Mouse (Mus musculus) liver, embryonic 16.5 days (tissue): Measurements from ENCODE around the gene Dnajc11. TPM values are rescaled to one million over a fixed set of nuclear protein-coding genes. Genes with fewer than 3 reads are reported as not detected.
A peak's percentile ranks its signal among the peaks of the same experiment; 100 is the strongest.

Experiments
- ATAC-seq: fragments of 200-750 bp; cut with Nextera tagmentation; 2 replicates; pipeline ENCODE4 v1.8.0; 2017; ENCODE audit warnings: low read depth, mild to moderate bottlenecking, moderate number of reproducible peaks, moderate library complexity
- H3K27ac ChIP-seq: fragments of 300-500 bp; sonication (generic); 2 replicates; pipeline ENCODE4 v1.5.1; 2014; ENCODE audit warnings: mild to moderate bottlenecking, low read length
- H3K27me3 ChIP-seq: fragments of 300-500 bp; sonication (generic); 2 replicates; pipeline ENCODE4 v1.6.1; 2014; ENCODE audit warnings: low read depth, low read length, mixed read lengths; ENCODE audit not compliant: control insufficient read depth, insufficient read depth
- H3K36me3 ChIP-seq: fragments of 300-500 bp; sonication (generic); 2 replicates; pipeline ENCODE4 v1.6.1; 2014; ENCODE audit warnings: mild to moderate bottlenecking; ENCODE audit not compliant: control insufficient read depth, insufficient read depth
- H3K4me1 ChIP-seq: fragments of 300-500 bp; sonication (generic); 2 replicates; pipeline ENCODE4 v1.6.1; 2014; ENCODE audit warnings: low read depth, low read length, mixed read lengths; ENCODE audit not compliant: control insufficient read depth
- H3K4me2 ChIP-seq: fragments of 300-500 bp; sonication (generic); 2 replicates; pipeline ENCODE4 v1.6.1; 2014; ENCODE audit warnings: low read depth, low read length, mixed read lengths
- H3K4me3 ChIP-seq: fragments of 300-500 bp; sonication (generic); 2 replicates; pipeline ENCODE4 v1.5.1; 2014; ENCODE audit warnings: low read depth, mild to moderate bottlenecking, low read length
- H3K9ac ChIP-seq: fragments of 300-500 bp; sonication (generic); 2 replicates; pipeline ENCODE4 v1.6.1; 2014; ENCODE audit warnings: low read depth, low read length
- H3K9me3 ChIP-seq: fragments of 300-500 bp; sonication (generic); replicated peaks from 2 replicates; pipeline ENCODE4 v1.6.1; 2016; ENCODE audit warnings: low read length; ENCODE audit not compliant: control insufficient read depth
- WGBS: fragments of 180-500 bp; shearing (Covaris S2); extraction: QIAGEN DNeasy Blood & Tissue Kit; methylation state at CpG from one replicate; pipeline ENCODE4 v1.1.7; 2014; ENCODE audit not compliant: insufficient replicate concordance; 5-methylcytosine and 5-hydroxymethylcytosine counted together
- polyA plus RNA-seq: library from polyadenylated mRNA; unstranded; fragments of >200 nt; fragmentation: Nextera tagmentation; extraction: Ambion mirVana; gene quantifications from 2 replicates; pipeline ENCODE4 v1.2.1, GENCODE M21; 2015

The Dnajc11 gene
- polyA plus RNA-seq = 40.5 and 44.0 TPM in 2 replicates

GRCm38 (mm10) chr4:151933505-151934214, at the start of gene Dnajc11:
Gene Dnajc11, plus strand, starts transcription at chr4:151933691.
- ATAC-seq = peak; percentile 89
- peaks cover 32% of the 10 kb centered on the region for H3K4me1 ChIP-seq

DNA sequence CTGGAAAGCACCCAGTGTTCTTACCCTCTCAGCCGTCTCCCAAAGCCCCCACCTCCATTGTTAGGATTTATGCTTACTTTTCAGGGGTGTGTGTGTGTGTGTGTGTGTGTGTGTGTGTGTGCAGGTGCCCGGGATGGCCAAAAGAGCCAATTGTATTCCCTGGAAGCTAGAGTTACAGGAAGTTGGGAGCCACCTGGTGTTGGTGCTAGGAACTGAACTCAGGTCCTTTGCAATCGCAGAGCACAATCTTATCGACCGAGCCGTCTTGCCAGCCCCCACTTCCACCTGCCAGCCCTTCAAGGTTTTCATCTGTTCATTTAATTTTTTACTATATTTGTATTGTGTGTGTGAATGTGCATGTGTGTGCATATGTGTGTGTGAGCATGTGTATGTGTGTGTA, 40.2 kb upstream of the Dnajc11 start:
- Histone ChIP-seq H3K9ac (no peak overlapping the region), H3K27me3 (no peaks in the 10 kb centered on the region), H3K4me3 (no peak overlapping the region), H3K9me3 (no peaks in the 10 kb centered on the region), H3K36me3 (no peaks in the 10 kb centered on the region), H3K4me2 (no peak overlapping the region), H3K27ac (no peak overlapping the region), H3K4me1 (no peaks in the 10 kb centered on the region)
- ATAC-seq = no peak
- WGBS = 54% methylated on average over 6 of the region's 6 CpGs

More at GRCm38 (mm10) chr4:151933505-151934214, at the start of gene Dnajc11:
- Histone ChIP-seq H3K9me3 (no peaks in the 10 kb centered on the region), H3K4me3 (peak within 1 kb of the TSS; percentile 97), H3K4me2 (peak within 1 kb of the TSS; percentile 70), H3K27me3 (no peaks in the 10 kb centered on the region), H3K9ac (peak within 1 kb of the TSS; percentile 95), H3K27ac (peak within 1 kb of the TSS; percentile 60), H3K36me3 (0 out of 2 replicates have a peak, but pooled peaks cover 3% of the 10 kb centered on the region)
- WGBS = under 1% methylated on average over 68 of the region's 83 CpGs

GRCm38 (mm10) chr4:151894926-151895325, 38.6 kb upstream of the Dnajc11 start:
- no peaks in the 10 kb centered on the region for H3K9me3 ChIP-seq
- no peak overlapping the region for H3K27ac ChIP-seq
- H3K9ac ChIP-seq = no peak overlapping the region
- no peak overlapping the region for H3K4me2 ChIP-seq
- WGBS = 79% methylated on average over 12 of the region's 12 CpGs
- no peaks in the 10 kb centered on the region for H3K27me3 ChIP-seq
- no peak for ATAC-seq
- H3K4me1 ChIP-seq = no peaks in the 10 kb centered on the region
- no peak overlapping the region for H3K4me3 ChIP-seq
- H3K36me3 ChIP-seq = no peaks in the 10 kb centered on the region

DNA sequence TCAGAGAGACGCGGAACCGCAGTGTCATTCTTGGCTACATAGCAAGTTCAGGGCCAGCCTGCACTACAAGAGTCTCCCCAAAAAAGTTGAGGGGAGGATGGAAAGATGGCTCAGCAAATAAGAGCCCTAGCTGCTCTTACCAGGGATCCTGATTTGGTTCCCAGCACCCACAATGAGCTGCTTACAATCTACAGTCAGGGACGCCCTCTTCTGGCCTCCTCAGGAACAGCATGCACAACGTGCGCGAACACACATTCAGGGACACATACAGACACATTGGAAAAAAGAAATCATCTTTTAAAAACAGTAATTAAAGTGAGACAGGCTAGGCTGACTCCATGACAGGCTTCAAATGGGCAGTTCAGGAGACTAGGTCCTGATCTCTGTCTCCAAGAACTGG, 37.9 kb upstream of the Dnajc11 start:
- Histone ChIP-seq H3K4me1 (no peaks in the 10 kb centered on the region), H3K4me2 (no peak overlapping the region), H3K9ac (no peak overlapping the region), H3K9me3 (no peaks in the 10 kb centered on the region), H3K36me3 (no peaks in the 10 kb centered on the region), H3K27ac (no peak overlapping the region), H3K27me3 (no peaks in the 10 kb centered on the region), H3K4me3 (no peak overlapping the region)
- no peak for ATAC-seq
- 74% methylated on average over 7 of the region's 7 CpGs for WGBS

DNA sequence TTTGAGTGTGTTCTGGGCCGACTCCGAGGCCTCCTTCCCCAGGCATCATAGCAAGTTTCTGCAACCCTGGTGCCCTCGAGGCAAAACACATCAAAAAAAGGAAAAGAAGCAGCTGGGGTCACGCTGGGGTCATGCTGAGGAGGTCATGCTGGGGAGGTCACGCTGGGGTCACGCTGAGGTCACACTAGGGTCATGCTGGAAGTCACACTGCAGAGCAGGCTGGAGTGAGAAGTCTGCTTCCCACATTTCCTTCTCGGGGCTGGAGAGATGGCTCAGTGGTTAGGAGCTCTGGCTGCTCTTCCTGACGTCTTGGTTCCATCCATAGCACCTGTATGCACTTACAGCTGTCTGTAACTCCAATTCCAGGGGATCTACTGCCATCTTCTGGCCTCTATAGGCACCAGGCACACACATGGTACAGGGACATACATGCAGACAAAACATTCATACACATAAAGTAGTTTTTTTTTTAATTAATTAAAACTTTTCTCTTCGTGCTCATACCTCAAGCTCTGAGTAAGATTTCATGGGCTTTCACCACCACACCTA, 36.3 kb upstream of the Dnajc11 start:
- 53% methylated on average over 9 of the region's 9 CpGs for WGBS
- Histone ChIP-seq H3K27me3 (no peaks in the 10 kb centered on the region), H3K4me1 (no peaks in the 10 kb centered on the region), H3K9ac (no peak overlapping the region), H3K4me2 (no peak overlapping the region), H3K9me3 (no peaks in the 10 kb centered on the region), H3K36me3 (no peaks in the 10 kb centered on the region), H3K4me3 (no peak overlapping the region), H3K27ac (no peak overlapping the region)
- ATAC-seq = no peak

GRCm38 (mm10) chr4:151898600-151899245, 34.8 kb upstream of the Dnajc11 start:
- H3K36me3 ChIP-seq = no peaks in the 10 kb centered on the region
- no peak overlapping the region for H3K9ac ChIP-seq
- H3K9me3 ChIP-seq = no peaks in the 10 kb centered on the region
- no peak overlapping the region for H3K4me2 ChIP-seq
- H3K27ac ChIP-seq = no peak overlapping the region
- no peak overlapping the region for H3K4me3 ChIP-seq
- no peaks in the 10 kb centered on the region for H3K27me3 ChIP-seq
- peaks cover 4% of the 10 kb centered on the region; the same call in 1 of the 2 replicates for H3K4me1 ChIP-seq
- 71% methylated on average over 13 of the region's 13 CpGs for WGBS
- ATAC-seq = no peak

DNA sequence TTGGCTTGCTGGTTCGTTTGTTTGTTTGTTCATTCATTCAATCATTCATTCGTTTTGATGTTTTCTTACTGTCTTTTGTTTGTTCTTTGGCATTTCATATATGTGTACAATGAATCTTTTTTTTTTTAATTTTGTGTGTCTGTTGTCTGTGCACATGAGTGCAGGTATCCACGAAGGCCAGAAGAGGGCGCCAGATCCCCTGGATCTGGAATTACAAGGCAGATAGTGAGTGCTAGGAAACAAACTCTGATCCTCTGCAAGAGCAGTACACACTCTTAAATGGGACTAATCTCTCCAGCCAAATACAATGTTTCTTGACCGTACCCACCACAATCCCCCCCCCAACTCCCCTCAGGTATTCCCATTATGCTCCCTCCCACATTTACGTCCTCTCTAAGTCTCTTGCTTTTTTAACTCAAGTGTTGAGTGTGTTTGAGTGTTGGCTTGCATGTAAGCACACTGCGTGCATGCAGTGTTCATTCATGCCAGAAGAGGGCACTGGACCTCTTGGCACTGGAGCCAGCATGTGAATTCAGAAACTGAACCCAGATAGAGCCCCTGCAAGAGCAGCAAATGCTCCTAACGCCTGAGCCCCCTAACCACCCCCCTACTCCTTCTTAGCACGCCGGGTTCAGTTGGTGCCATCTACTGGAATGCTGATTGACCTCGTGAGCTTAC, 33.6 kb upstream of the Dnajc11 start:
- WGBS = 58% methylated on average over 11 of the region's 11 CpGs
- no peaks in the 10 kb centered on the region for H3K36me3 ChIP-seq
- ATAC-seq = no peak
- no peak overlapping the region for H3K27ac ChIP-seq
- H3K4me2 ChIP-seq = no peak overlapping the region
- H3K4me3 ChIP-seq = no peak overlapping the region
- no peaks in the 10 kb centered on the region for H3K9me3 ChIP-seq
- H3K9ac ChIP-seq = no peak overlapping the region
- no peaks in the 10 kb centered on the region for H3K27me3 ChIP-seq
- H3K4me1 ChIP-seq = peaks cover 4% of the 10 kb centered on the region; the same call in 1 of the 2 replicates

- WGBS = 67% methylated on average over 6 of the region's 6 CpGs
- H3K27me3 ChIP-seq = no peaks in the 10 kb centered on the region
- no peak for ATAC-seq
- H3K27ac ChIP-seq = no peak overlapping the region
- H3K36me3 ChIP-seq = no peaks in the 10 kb centered on the region
- H3K4me3 ChIP-seq = no peak overlapping the region
- no peaks in the 10 kb centered on the region for H3K9me3 ChIP-seq
- H3K4me2 ChIP-seq = no peak overlapping the region
- no peak overlapping the region for H3K9ac ChIP-seq
- peaks cover 4% of the 10 kb centered on the region; the same call in 1 of the 2 replicates for H3K4me1 ChIP-seq
Observed at GRCm38 (mm10) chr4:151900735-151901134, 32.8 kb upstream of the Dnajc11 start.
